Mouse (Mus musculus) frontal cortex, postnatal 36 days (tissue): ENCODE results near the gene Vsig10.
A peak's percentile ranks its signal among the peaks of the same experiment; 100 is the strongest.
"Not testable (repeated sequence)": the region's sequence is repeated elsewhere in the genome, so short reads cannot be mapped to it uniquely, and the experiment has no call there.

Experiments
- DNase-seq, 2 experiments: peaks; one replicate each; pipeline ENCODE4 v3.0.0; 2022; ENCODE audit warnings: low spot score in 2 of 2

Gene Vsig10

DNA sequence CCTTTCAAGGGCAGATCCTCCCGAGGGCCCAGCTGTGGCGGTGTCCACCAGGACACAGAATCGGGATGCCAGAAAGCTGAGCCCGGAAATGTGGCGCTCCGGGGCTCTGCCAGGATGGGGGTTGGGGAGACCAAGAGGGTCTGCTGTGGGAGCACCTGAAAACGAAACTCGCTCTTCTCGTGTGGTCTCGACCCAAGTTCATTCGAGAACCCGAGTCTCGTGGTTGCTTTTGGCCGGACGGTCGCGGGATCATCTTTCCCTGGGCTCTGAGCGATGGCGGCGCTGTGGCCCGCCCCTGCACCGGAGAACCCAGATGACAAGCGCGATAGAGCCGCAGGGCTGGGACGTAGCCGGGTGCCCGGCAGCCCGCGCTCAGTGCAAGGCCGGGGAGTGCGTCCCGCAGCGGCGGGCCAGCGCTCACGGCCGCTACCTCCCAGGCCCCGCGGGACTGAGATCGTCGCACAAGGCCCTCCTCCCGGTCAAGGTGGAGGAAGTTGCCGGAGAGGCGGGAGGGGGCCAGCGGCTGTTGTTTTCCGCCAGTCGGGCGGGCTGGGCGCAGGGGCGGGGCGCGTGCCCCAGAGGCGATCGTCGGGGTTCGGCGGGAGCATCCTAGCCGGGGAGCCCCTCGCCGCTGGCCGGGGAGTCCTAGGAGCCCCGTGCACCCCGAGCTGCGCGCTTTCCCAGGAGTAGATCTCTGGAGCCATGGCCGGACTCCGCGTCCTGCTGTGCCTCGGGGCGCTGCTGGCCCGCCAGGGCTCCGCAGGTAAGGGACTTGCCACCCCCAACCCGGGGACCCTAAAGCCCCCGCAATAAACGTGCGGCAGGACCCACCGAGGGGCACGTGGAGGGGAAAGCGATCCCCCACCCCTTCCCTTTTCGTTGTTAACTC lies at the start of gene Vsig10:
Gene Vsig10 (plus strand): TSS at position 343 of the 889 bp plus-strand sequence.
- peak; percentile 32 to 38 for DNase-seq

DNA sequence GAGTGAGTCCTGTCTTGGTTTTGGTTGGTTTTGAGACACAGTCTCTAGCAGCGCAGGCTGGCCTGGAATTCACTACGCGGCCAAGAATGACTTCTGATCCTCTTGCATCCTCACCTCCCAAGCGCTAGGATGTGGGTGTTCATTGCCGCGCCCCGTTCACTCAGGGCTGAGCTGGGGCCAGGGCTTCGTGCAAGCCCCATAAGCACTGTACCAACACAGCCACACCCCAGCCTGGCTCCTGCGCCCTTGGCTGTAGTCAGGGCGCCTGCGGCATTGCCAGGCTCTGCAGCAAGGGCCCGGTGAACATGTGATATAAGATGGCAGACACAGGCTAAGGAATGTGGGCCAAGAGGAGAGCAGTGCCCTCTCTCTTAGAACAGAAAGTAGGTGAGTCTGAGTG lies 49.5 kb upstream of the Vsig10 start:
- DNase-seq: no peak

DNA sequence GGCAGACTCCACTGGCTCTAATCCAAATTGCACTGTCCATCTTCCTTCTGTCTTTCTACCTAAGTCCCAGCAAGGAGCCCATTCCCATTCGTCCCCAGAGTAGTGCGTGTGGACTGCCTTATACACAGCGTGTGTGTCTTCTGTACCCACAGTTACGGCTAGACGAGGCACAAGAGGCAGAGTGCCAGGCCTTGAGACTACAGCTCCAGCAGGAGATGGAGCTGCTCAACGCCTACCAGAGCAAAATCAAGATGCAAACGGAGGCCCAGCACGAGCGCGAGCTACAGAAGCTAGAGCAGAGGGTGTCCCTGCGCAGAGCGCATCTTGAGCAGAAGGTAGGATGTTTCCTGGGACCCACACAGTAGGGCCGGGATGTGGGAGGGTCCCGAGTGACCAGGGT lies 46.9 kb upstream of the Vsig10 start:
- peak; percentile 74 to 88 for DNase-seq

DNA sequence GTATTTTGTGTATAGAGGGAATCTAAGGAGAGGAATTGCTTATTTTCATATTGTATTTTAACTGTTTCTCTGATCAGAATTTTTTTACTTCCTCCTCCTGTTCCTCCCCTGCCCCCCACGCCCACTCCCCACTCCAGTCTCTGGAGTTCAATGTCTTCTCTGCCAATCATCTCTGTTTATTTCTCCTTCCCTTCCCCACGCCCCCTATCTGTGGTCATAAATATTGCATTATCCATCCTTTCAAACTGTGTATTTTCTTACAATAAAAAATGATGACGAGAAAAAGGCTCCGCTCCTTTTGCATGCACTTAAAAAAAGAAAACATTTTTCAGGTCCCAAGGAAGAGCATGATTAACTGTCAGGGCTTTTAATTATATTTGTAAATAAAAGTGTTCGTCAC lies 44.1 kb upstream of the Vsig10 start:
- no peak for DNase-seq

DNA sequence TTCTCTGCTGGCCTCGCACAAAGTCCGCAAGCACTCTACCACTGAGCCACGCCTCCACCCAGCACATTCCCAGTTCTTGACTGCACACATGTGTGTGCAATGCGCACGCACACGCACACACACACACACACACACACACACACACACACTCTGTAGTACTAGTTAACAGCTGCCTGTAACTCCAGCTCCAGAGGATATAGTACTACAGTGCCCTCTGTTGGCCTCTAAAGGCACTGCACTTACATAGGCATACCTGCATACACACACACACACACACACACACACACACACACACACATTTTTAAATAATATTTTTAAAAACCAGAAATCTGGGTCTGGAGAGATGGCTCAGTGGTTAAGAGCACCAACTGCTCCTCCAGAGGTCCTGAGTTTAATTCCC lies 41.1 kb upstream of the Vsig10 start:
- DNase-seq: no peak

DNA sequence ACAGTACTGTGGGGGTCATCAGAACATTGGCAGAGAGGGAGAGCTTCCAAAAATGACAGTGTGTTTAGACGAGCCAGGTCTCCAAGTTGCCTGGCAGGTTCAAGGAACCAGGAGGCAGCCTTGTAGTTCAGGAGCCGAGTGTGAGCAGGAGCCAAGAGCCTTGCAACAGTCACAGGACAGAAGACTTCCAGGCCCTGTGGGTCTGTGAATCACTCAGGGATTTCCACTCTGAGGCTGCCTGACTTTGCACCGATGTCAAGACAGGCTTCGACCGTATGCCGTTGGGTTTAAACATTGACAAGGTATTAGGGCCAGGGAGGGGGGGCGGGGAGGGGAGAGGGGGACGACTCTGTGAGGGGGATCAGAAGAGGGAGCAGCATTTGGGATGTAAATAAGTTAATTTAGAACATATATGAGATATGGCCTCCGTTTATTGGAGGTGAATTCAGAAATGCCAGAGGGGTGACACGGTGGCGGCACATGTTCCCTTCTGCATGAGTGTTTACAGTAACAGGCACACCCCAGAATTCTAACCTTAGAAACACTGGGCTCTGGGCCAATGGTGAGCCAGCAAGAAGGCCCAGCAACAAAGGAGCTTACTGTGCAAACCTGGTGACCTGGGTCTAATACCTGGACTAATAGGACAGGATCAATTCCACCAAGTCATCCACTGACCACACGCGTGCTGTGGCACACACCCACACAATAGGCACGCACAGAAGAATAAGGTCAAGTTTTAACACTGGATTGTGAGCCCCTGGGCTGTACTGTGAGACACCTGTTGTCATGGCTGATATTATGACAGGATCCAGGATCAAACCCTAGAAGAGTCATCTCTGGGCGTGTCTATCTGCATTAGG lies 39.8 kb upstream of the Vsig10 start:
- no peak for DNase-seq

DNA sequence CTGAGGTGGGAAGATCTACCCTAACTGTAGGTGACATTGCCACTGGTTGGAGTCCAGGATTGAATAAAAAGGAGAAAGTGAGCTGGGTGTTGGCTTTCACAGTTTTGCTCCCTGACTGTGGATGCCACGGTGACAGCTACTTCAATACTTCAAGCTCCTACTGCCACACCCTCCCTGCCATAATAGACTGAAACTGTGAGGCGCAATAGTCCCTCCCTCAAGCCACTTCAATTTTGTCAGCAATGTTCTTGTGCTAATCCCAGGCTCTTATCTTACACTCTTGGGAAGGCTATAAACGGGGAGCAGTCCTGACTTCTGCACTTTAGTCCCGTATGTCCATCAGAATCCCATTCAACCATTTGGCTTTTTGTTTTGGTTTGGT lies 39.2 kb upstream of the Vsig10 start:
- DNase-seq: no peak

DNA sequence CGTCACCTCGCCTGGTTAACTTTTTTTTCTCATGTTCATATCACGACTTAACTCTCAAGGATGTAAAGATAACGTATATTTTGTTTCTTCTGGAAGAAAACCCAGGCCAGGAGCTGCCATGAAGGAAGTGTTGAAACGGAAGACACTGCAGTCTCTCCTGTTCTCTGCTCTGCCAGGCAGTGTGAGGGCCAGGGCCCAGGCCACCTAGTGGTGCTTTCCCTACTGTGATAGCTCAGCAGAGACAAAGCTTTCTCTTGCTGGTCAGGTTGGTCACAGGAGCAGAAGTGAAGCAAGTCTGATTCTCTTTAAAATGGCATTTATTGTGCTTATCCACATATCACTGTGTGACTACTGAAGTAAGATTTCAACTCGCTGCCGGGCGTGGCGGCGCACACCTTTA lies 37.3 kb upstream of the Vsig10 start:
- no peak for DNase-seq

DNA sequence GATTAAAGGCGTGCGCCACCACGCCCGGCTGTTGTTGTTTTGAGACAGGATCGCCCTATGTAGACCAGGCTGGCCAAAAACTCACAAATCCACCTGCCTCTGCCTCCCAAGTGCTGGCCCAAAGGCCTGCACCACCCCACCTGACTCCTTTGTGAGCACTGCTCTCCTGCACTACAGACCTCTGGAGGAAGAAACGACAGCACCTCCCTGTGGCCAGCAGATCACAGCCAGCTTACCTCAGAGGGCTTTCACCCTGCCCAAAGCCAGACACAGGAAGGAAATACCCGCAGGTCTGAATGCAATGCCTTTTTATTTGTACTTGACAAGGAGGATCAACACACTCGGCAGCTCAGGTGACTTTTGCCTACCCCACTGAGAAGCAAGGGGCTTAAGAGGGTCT lies 36.5 kb upstream of the Vsig10 start:
- no peak for DNase-seq

DNA sequence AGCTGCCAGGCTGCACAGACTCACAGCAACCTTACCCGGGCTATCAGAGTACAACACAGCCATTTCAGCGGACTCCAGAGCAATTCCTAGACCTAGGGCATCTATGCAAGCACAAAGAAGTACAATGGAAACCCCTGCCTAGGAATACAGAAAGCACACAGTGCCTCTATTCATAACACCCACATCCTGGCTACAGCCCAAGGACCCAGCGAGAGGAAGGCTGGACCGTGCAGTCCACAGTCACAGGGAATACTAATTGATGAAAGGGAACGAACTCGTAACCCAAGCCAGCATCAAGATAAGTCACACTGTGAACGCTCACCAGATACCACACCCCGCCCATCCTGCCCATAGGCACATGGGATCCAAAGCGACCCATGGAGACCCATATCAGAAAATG lies 34.9 kb upstream of the Vsig10 start:
- DNase-seq: peak in 1 of 2 experiments; percentile 37

DNA sequence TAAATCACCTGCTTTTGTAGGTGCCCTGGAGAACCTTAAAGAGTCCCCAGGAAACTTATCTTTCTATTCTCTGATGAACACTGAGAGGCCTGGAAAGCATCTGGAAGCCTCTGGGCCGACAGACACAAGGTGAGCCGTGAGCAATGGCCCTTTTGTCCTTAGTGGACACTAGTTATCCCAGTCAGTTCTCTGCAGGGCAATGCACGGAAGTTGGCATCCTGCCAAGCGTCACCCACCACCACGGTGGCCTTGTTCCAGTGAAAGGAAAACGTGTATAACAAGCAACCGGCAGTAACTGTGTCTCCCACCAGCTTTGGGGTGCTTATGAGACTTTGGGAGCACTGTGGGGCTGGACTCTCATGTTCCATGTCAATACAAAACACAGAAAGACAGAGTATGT lies 34.2 kb upstream of the Vsig10 start:
- no peak for DNase-seq

DNA sequence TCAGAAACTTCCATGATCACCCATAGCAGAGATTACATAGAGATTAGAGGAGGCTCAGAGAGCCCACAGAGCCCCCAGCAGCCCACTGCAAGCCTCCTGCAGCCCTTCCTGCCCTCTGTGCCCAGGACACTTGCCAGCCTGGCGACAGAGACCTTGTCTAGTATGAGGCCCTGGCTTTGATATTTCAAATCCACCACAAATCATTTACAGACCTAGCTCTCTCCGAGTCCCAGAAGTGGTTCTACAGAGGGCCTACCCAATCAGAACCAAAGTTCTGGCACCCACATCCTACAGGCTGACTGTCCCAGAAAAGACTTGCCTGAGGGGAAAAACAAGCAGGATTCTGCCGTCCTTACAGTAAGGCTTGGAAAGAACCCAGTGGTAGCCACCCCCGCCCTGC lies 33.6 kb upstream of the Vsig10 start:
- DNase-seq: no peak

DNA sequence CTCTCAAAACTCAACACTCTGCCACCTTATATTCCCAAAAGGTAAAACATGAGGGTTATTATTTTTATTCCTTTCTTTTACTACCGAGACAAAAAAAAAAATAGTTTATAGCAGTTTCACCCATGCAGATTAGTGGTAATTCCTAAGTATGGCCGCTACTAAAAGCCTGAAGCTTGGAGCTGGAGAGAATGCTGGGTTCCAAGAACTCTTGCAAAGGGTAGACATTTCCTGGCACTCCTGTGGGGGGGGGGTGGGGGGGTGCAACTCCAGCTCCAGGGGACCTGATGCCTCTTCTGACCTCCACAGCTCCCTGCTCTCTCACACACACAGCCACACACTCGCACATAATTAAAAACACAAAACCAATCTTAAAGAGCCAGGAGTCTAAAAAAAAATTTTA lies 32.6 kb upstream of the Vsig10 start:
- no peak for DNase-seq

DNA sequence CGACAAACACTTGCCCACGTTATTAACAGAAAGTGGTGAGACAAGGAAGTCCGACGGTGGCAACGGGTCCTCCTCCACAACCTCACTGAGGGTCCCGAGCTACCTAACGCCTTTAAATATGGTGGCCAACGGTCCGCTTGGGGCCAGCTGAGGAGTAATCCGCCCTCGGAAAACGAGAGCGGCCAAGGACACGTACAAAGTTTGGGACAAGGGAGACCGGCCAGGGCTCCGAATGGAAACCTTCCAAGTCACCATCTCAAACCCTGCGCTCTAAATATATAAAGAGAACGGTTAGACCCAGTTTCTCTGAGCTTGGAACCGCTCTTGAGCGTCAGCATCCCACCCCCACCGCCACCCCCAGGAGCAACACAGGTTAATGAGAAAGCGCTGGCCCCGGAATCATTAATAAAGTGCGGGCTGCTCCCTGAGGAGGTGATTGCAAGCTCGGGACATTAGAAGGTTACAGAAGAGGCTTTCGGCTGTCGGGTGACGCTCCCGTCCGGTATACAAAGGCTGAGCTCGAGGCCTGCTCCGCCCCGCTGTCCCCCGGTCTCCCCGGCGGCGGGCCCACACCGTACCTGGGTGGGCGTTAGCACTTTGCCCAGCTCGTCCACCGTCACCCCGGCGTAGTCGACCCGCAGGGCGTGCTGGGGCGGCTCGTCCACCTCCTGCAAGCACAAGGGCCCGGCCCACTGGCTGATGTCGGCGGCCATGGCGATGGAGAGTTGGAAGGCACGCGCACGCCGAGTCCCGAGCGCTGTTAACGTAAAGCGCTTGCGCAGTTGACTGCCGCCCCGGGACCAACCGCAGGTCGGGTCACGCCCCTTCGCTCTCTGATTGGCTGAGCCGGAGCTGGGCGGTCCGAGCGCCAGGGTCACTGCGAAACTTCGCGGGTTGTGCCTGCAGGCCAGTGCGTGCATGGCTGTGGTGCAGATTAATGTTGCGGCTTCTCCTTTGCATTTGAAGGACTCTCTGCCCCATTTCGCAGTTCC lies 31.8 kb upstream of the Vsig10 start, which contains the start of gene Pebp1:
Gene Pebp1 (minus strand): TSS at position 795 of the 992 bp plus-strand sequence.
- peak; percentile 94 to 95 for DNase-seq

DNA sequence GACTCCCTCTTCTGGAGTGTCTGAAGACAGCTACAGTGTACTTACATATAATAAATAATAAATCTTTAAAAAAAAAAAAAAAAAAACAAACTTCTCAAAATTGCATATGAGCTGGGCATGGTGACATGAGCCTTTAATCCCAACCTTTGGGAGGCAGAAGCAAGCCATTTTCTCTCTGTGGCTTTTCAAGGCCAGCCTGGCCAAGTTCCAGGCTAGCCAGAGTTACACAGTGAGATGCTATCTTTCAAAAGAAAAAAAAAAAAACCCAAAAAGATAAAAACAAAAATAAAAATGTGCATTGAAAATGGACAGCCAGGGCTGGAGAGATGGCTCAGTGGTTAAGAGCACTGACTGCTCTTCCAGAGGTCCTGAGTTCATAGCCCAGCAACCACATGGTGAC lies 29.2 kb upstream of the Vsig10 start:
- DNase-seq: no peak

DNA sequence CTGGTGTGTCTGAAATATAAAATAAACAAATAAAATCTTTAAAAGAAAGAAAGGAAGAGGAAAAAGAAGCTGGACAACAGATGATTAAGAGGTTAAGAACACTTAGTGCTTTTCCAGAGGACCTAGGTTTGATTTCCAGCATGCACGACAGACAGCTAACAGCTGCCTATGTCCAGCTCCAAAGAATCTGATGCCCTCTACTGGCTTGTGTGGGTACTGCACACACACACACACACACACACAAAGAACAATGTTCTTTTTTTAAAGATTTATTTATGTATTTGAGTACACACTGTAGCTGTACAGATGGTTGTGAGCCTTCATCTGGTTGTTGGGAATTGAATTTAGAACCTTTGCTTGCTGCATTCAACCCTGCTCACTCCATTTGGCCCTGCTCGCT lies 28.8 kb upstream of the Vsig10 start:
- DNase-seq: no peak

DNA sequence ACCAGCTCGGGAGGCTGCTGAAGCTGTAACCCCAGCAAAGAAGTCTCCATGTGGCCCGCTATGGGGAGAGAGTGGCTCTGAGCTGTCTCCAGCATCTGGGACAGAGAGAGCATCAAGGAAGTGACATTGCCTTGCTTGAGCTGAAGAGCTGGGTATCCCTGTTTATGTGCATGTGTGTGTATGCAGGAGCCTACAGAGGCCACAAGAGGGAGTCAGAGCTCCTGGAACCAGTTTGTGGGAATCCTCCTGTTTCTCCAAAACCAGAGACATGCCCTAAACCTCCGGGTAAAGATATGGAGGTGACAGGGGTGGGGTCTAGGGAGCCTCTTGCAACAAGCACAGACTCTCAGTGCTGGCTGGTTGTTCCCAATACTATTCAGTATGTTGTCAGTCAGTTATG lies 27.6 kb upstream of the Vsig10 start:
- DNase-seq: no peak

DNA sequence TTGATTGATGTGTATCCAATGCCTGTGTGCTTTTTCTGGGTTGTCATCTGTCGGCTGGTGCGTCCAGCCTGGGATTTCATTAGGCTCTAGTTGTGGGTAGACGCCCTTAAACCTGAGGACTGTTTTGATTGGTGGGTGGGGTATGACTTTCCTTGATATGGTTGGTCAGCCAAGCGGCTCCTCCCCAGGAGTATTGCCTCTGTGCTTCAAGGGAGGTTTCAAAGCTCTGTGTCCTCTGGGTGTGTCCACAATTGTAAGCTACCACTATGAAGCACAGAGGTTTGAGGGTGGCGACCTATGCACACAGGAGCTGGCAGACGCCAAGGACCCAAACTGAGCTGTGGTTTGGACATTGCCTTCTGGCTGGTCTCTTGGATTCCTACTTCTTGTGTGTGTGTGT lies 26.3 kb upstream of the Vsig10 start:
- no peak for DNase-seq

DNA sequence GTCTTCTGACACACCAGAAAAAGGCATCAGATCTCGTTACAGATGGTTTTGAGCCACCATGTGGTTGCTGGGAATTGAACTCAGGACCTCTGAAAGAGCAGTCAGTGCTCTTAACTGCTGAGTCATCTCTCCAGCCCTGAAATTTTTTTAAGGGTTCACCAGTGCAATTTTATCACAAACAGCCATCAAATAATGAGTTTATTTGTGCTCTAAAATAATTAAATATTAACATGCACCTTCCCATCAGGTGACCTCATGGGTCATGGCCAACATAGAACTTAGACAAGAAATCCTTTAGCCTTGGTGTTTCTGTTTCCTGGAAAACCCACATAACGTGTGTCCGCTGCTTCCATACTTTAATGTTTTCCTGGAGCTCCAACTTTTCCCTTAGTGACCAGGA lies 25.1 kb upstream of the Vsig10 start:
- DNase-seq: not testable (repeated sequence)

DNA sequence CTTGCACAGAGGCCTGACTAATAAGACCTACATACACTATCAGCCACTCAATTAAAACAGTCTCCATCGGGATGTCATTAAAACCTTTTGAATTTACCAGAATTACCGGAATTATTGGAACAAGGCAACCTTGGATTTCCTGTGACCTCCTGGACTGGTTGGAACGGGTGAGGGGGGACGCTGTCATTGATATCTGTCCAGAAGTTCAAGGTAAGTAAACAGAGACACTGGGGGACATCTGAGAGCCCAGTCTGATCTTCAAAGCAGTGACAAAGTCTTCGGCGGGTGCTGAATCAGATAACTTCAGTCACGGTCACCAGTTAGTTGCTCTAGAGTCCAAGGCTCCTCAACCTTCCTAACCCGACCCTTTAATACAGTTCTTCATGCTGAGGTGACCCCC lies 23.9 kb upstream of the Vsig10 start:
- no peak for DNase-seq

DNA sequence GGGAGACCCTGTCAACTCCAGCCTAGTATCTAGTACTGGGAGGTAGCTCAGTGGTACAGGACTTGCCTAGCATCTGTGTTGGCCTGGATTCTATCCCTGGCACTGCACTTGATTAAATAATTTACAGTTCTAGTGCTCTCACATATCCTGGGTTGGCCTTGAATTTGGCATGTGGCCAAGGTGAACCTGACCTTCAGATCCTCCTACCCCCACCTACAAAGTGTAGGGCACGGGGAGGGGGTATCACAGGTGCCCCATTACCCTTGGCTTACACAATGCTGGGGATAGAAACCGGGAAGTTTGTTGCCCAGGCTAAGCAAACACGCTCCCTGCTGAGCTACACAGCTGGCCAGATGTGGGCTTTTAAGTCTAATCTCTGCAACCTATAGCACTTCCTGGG lies 16.0 kb upstream of the Vsig10 start:
- no peak for DNase-seq
